Mouse (Mus musculus) C2C12 (cell line): ENCODE results near the gene Ttc32. TPM values are rescaled to one million over a fixed set of nuclear protein-coding genes. Genes with fewer than 3 reads are reported as not detected.

Experiments used
- H3K27me3 ChIP-seq: one replicate; pipeline ENCODE4 v1.6.1; 2011; ENCODE audit not compliant: control insufficient read depth, insufficient read depth, insufficient read length
- H3K36me3 ChIP-seq: one replicate; pipeline ENCODE4 v1.6.1; 2011; ENCODE audit not compliant: control insufficient read depth, insufficient read depth
- H3K4me3 ChIP-seq: one replicate; pipeline ENCODE4 v1.5.1; 2011; ENCODE audit warnings: mild to moderate bottlenecking, control low read depth; ENCODE audit not compliant: poor library complexity, insufficient read depth, severe bottlenecking
- H3K79me2 ChIP-seq: one replicate; pipeline ENCODE4 v1.6.1; 2011; ENCODE audit not compliant: control insufficient read depth, insufficient read depth
- H3K79me3 ChIP-seq: one replicate; pipeline ENCODE4 v1.6.1; 2011; ENCODE audit warnings: low read depth, control low read depth
- H3ac ChIP-seq: one replicate; pipeline ENCODE3; 2011; ENCODE audit warnings: low read depth; ENCODE audit not compliant: control insufficient read depth, insufficient read length
- CEBPB ChIP-seq: IDR thresholded peaks from one replicate; pipeline ENCODE4 v1.6.1; 2011; ENCODE audit warnings: low read depth, mild to moderate bottlenecking, control low read depth, moderate library complexity
- CTCF ChIP-seq: IDR thresholded peaks from one replicate; pipeline ENCODE4 v1.5.1; 2011; ENCODE audit not compliant: control insufficient read depth, insufficient read depth, insufficient read length
- FOSL1 ChIP-seq: IDR thresholded peaks from one replicate; pipeline ENCODE4 v1.8.0; 2011; ENCODE audit warnings: mild to moderate bottlenecking, low read length; ENCODE audit not compliant: poor library complexity, insufficient read depth, severe bottlenecking
- MAX ChIP-seq: IDR thresholded peaks from one replicate; pipeline ENCODE4 v1.6.1; 2011; ENCODE audit warnings: mild to moderate bottlenecking, control low read depth
- MYOD1 ChIP-seq: IDR thresholded peaks from one replicate; pipeline ENCODE4 v1.6.1; 2011; ENCODE audit warnings: low read depth; ENCODE audit not compliant: control insufficient read depth, insufficient read length
- MYOG ChIP-seq: IDR thresholded peaks from one replicate; pipeline ENCODE4 v1.6.1; 2011; ENCODE audit not compliant: control insufficient read depth, insufficient read length; ENCODE audit errors: extremely low read depth
- USF1 ChIP-seq: IDR thresholded peaks from one replicate; pipeline ENCODE4 v1.6.1; 2011; ENCODE audit warnings: low read depth, mild to moderate bottlenecking, control low read depth, moderate library complexity
- polyA plus RNA-seq: library from polyadenylated mRNA; unstranded; fragments of >200 nt; fragmentation: generic; extraction: Trizol; gene quantifications from one replicate; pipeline ENCODE4 v1.2.1, GENCODE M21; 2012; ENCODE audit warnings: missing spikeins

The Ttc32 gene
- polyA plus RNA-seq, 1 experiment: 5.9 TPM

DNA sequence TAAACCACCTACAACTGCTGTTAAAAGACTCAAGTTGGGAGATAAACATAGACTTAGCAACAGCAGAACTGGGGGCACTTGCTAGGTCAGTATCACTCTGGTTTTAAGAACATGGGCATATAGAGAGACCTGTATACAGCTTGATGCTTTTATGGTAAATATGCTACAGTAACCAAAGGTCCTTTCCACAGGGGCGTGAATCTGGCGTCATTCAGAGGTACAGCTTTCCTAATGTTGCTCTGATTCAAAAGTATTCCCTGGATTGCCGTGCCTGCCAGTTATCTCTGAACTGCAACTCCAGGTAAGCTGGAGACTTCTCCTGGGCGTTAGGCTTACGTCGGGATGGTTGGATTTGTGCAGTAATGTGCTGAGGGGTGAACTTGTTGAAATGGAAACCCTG, 22.0 kb upstream of the Ttc32 start:
- no peaks in the 10 kb centered on the region for H3K79me2 ChIP-seq
- TF ChIP-seq MYOD1 (no peak), USF1 (no peak), MYOG (no peak), MAX (no peak), FOSL1 (no peak), CEBPB (no peak), CTCF (no peak)
- no peak overlapping the region for H3K4me3 ChIP-seq
- no peak overlapping the region for H3ac ChIP-seq
- H3K27me3 ChIP-seq: no peaks in the 10 kb centered on the region
- no peaks in the 10 kb centered on the region for H3K79me3 ChIP-seq
- H3K36me3 ChIP-seq: peaks cover 15% of the 10 kb centered on the region

DNA sequence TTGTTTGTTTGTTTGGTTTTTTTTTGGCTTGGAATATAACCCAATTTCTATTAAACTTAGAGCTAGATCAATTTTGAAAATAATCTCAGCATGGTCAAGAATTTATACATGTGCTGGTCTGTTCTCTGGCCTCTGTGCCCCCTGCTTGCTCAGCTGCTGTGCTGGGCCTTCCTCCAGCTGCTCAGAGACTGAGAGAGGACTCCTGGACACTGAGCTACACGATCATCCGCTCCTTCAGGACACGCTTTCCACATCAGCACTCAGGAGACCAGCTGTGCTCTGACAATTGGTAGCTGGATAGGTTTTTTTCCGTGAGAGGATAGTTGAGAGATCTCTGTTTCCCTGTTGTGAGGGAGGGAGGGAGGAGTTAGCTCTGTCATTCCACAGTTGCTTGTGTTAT, 19.5 kb upstream of the Ttc32 start:
- H3K4me3 ChIP-seq: no peak overlapping the region
- TF ChIP-seq CEBPB (no peak), USF1 (no peak), FOSL1 (no peak), CTCF (no peak), MYOG (no peak), MAX (no peak), MYOD1 (no peak)

DNA sequence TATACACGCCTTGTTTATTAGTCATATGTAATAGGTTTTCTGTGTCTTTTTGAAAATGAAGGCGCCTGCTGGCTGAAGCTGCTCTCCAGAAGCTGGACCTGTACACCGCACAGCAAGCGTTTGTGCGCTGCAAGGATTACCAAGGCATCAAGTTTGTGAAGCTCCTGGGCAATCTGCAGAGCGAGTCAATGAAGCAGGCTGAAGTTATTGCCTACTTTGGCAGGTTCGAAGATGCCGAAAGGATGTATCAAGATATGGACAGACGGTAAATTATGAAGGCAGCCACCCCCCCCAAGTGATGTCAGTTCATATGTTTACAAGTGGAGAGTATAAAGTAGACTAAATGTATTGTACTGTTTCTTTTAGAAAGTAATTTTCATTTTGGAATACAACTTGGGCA, 13.4 kb upstream of the Ttc32 start:
- no peaks in the 10 kb centered on the region for H3K27me3 ChIP-seq
- H3K36me3 ChIP-seq: peaks cover 30% of the 10 kb centered on the region
- no peak overlapping the region for H3K4me3 ChIP-seq
- no peaks in the 10 kb centered on the region for H3K79me2 ChIP-seq
- TF ChIP-seq CTCF (no peak), MYOD1 (no peak), CEBPB (no peak), FOSL1 (no peak), USF1 (no peak), MYOG (no peak), MAX (no peak)
- H3ac ChIP-seq: no peak overlapping the region
- H3K79me3 ChIP-seq: no peaks in the 10 kb centered on the region

More for the DNA sequence above, 19.5 kb upstream of the Ttc32 start:
- H3K79me3 ChIP-seq: no peaks in the 10 kb centered on the region
- no peaks in the 10 kb centered on the region for H3K79me2 ChIP-seq
- no peak overlapping the region for H3ac ChIP-seq
- H3K36me3 ChIP-seq: peaks cover 14% of the 10 kb centered on the region
- no peaks in the 10 kb centered on the region for H3K27me3 ChIP-seq

DNA sequence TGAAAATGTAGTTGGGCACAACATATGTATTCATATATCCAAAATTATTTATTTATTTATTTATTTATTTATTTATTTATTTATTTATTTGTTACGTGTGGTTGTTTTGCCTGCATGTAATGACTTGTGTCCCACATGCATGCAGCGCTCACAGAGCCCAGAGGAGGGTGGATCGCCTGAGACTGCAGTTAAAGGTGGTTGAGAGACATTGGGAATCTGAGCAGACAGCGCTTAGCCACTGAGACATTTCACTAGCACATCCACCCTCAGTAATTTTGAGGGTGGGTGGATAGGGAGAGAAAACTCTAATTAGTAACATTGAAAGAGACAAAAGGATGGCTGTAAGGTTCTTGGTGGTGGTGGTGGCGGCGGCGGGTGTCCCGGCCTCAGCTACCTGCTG, 9.4 kb upstream of the Ttc32 start:
- H3K27me3 ChIP-seq: no peaks in the 10 kb centered on the region
- H3K36me3 ChIP-seq: peaks cover 29% of the 10 kb centered on the region
- no peak for TF ChIP-seq USF1
- H3K79me2 ChIP-seq: no peaks in the 10 kb centered on the region
- H3K79me3 ChIP-seq: no peaks in the 10 kb centered on the region
- no peak overlapping the region for H3ac ChIP-seq
- H3K4me3 ChIP-seq: no peak overlapping the region

DNA sequence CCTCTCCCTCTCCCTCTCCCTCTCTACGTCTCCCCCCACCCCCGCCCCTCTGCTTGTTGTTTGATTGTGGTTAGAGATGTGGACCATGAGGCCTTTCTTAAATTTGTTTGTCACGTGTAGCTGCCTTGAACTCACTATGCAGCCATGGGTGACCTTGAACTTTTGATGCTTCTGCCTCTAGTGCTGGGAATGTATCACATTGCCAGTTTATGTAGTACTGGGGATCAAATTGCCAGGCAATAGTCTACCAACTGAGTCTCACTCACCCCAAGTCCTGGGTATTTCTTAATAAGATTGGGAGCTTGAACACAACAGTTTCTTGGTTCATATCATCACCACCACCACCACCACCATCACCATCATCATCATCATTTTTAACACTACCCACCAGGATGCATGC, 8.8 kb upstream of the Ttc32 start:
- Histone ChIP-seq H3K27me3 (no peaks in the 10 kb centered on the region), H3K4me3 (no peak overlapping the region), H3K79me2 (no peaks in the 10 kb centered on the region), H3ac (no peak overlapping the region), H3K36me3 (peaks cover 33% of the 10 kb centered on the region), H3K79me3 (no peaks in the 10 kb centered on the region)
- TF ChIP-seq CTCF (no peak), USF1 (no peak), FOSL1 (no peak), MAX (no peak), CEBPB (no peak), MYOD1 (no peak), MYOG (no peak)

DNA sequence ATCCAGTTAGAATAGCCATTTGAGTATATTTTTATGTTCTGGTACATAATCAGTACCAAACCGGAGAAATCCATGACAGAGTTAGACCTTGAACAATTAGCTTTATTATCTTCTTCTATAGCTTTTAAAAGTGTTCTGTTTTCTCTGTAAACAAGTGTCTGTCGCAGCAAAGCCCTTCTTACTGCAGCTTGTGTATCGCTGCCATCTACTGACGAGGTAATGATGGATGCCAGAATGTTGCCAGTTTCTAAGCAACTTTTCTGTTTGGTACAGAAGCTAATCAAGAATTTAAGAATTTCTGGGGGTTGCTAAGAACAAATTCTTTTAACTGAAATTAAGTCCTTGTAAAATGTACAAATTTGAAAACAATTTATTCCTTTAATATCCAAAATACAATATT, 6.8 kb upstream of the Ttc32 start:
- Histone ChIP-seq H3ac (no peak overlapping the region), H3K4me3 (no peak overlapping the region), H3K36me3 (peaks cover 29% of the 10 kb centered on the region), H3K79me2 (no peaks in the 10 kb centered on the region), H3K79me3 (no peaks in the 10 kb centered on the region), H3K27me3 (no peaks in the 10 kb centered on the region)
- no peak for TF ChIP-seq MYOG
- TF ChIP-seq CTCF: no peak
- no peak for TF ChIP-seq FOSL1
- TF ChIP-seq MAX: no peak
- no peak for TF ChIP-seq CEBPB
- no peak for TF ChIP-seq USF1
- no peak for TF ChIP-seq MYOD1

DNA sequence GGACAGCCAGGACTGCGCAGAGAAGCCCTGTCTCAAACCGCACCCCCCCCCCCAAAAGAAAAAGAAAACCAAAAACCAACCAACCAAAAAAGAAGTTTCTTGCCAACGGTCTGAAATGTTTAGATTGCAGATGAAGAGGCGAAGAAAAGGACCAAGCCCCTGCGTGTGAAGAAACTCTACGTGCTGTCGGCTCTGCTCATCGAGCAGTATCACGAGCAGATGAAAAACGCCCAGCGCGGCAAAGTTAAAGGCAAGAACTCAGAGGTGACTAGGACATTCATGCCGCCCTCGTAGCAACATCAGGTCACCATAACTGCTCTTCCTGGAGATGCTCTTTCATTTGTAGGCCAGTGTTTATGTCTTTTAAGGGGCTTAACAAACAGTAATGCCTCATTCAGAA, 5.7 kb upstream of the Ttc32 start:
- Histone ChIP-seq H3K79me2 (no peaks in the 10 kb centered on the region), H3ac (no peak overlapping the region), H3K36me3 (peaks cover 26% of the 10 kb centered on the region), H3K4me3 (no peak overlapping the region), H3K27me3 (no peaks in the 10 kb centered on the region), H3K79me3 (no peaks in the 10 kb centered on the region)
- TF ChIP-seq USF1 (no peak), FOSL1 (no peak)
